Mouse (Mus musculus) embryonic facial prominence, embryonic 11.5 days (tissue): ENCODE measurements around the gene Gabpb2. TPM values are rescaled to one million over a fixed set of nuclear protein-coding genes. Genes with fewer than 3 reads are reported as not detected.
A peak's percentile ranks its signal among the peaks of the same experiment; 100 is the strongest.

ENCODE experiments used
- ATAC-seq: fragments of 200-750 bp; cut with Nextera tagmentation; replicated peaks from 2 replicates; pipeline ENCODE4 v1.8.0; 2017; ENCODE audit warnings: low read depth; ENCODE audit not compliant: insufficient number of reproducible peaks, low FRiP score, low TSS enrichment
- DNase-seq: peaks from one replicate; pipeline ENCODE4 v3.0.0-alpha.2; 2015; ENCODE audit warnings: low spot score
- H3K27ac ChIP-seq: fragments of 300-500 bp; sonication (generic); replicated peaks from 2 replicates; pipeline ENCODE4 v1.5.1; 2014; ENCODE audit warnings: mild to moderate bottlenecking, low read depth, low read length, control low read depth
- H3K27me3 ChIP-seq: fragments of 300-500 bp; sonication (generic); 2 replicates; pipeline ENCODE4 v1.6.1; 2014; ENCODE audit warnings: mild to moderate bottlenecking, low read length, moderate library complexity, mixed read lengths; ENCODE audit not compliant: control insufficient read depth, insufficient read depth
- H3K36me3 ChIP-seq: fragments of 300-500 bp; sonication (generic); replicated peaks from 2 replicates; pipeline ENCODE4 v1.6.1; 2014; ENCODE audit warnings: low read depth, mild to moderate bottlenecking, low read length, moderate library complexity, mixed read lengths; ENCODE audit not compliant: control insufficient read depth, insufficient read depth
- H3K4me1 ChIP-seq: fragments of 300-500 bp; sonication (generic); 2 replicates; pipeline ENCODE4 v1.6.1; 2014; ENCODE audit warnings: low read length, mixed read lengths; ENCODE audit not compliant: control insufficient read depth, insufficient read depth
- H3K4me2 ChIP-seq: fragments of 300-500 bp; sonication (generic); 2 replicates; pipeline ENCODE4 v1.6.1; 2014; ENCODE audit warnings: low read depth, mild to moderate bottlenecking, control low read depth, low read length, moderate library complexity
- H3K4me3 ChIP-seq: fragments of 300-500 bp; sonication (generic); 2 replicates; pipeline ENCODE4 v1.5.1; 2014; ENCODE audit warnings: low read depth, low read length, control low read depth
- H3K9ac ChIP-seq: fragments of 300-500 bp; sonication (generic); replicated peaks from 2 replicates; pipeline ENCODE4 v1.6.1; 2014; ENCODE audit warnings: mild to moderate bottlenecking, control low read depth, low read length
- H3K9me3 ChIP-seq: fragments of 300-500 bp; sonication (generic); replicated peaks from 2 replicates; pipeline ENCODE4 v1.6.1; 2016; ENCODE audit warnings: mild to moderate bottlenecking, low read length, inconsistent platforms, mixed read lengths; ENCODE audit not compliant: control insufficient read depth
- WGBS: fragments of 180-500 bp; shearing (Covaris S2); extraction: QIAGEN DNeasy Blood & Tissue Kit; methylation state at CpG from one replicate; pipeline ENCODE4 v1.1.7; 2014; 5-methylcytosine and 5-hydroxymethylcytosine counted together
- polyA plus RNA-seq: library from polyadenylated mRNA; unstranded; fragments of >200 nt; fragmentation: Nextera tagmentation; extraction: Ambion mirVana; gene quantifications from 2 replicates; pipeline ENCODE4 v1.2.1, GENCODE M21; 2014

Gabpb2 gene
- polyA plus RNA-seq, 1 experiment from 2014 or later: 6.7 TPM

GRCm38 (mm10) chr3:95229781-95230494 lies 12.2 kb upstream of the Gabpb2 start:
- H3K4me2 ChIP-seq: peak overlapping the region; percentile 89
- peak overlapping the region; percentile 82 for H3K9ac ChIP-seq
- no peak for DNase-seq
- WGBS: under 1% methylated on average over 13 of the region's 13 CpGs
- no peaks in the 10 kb centered on the region for H3K9me3 ChIP-seq
- H3K4me3 ChIP-seq: peak overlapping the region; percentile 63
- H3K27ac ChIP-seq: peak overlapping the region; percentile 85
- no peaks in the 10 kb centered on the region for H3K27me3 ChIP-seq
- 0 out of 2 replicates have a peak, but pooled peaks have one; percentile 15 for ATAC-seq
- H3K36me3 ChIP-seq: peaks cover 8% of the 10 kb centered on the region
- peaks cover 4% of the 10 kb centered on the region for H3K4me1 ChIP-seq

GRCm38 (mm10) chr3:95228894-95229780 lies 11.4 kb upstream of the Gabpb2 start:
- ATAC-seq (0 out of 2 replicates have a peak, but pooled peaks have one; percentile 16), DNase-seq (peak; percentile 60)
- 1% methylated on average over 42 of the region's 43 CpGs for WGBS
- H3K27me3 ChIP-seq: no peaks in the 10 kb centered on the region
- H3K4me2 ChIP-seq: peak overlapping the region; percentile 89
- H3K9me3 ChIP-seq: no peaks in the 10 kb centered on the region
- peaks cover 8% of the 10 kb centered on the region for H3K36me3 ChIP-seq
- peak overlapping the region; percentile 63 for H3K4me3 ChIP-seq
- peaks cover 4% of the 10 kb centered on the region for H3K4me1 ChIP-seq
- peak overlapping the region; percentile 82 for H3K9ac ChIP-seq
- peak overlapping the region; percentile 85 for H3K27ac ChIP-seq

GRCm38 (mm10) chr3:95228148-95228893 lies 10.6 kb upstream of the Gabpb2 start, which contains the start of gene Cdc42se1:
Gene Cdc42se1, plus strand, starts transcription at chr3:95228732.
- 1% methylated on average over 64 of the region's 64 CpGs for WGBS
- no peaks in the 10 kb centered on the region for H3K9me3 ChIP-seq
- peak within 1 kb of the TSS; percentile 85 for H3K27ac ChIP-seq
- peak; percentile 92 for DNase-seq
- peak within 1 kb of the TSS; percentile 89 for H3K4me2 ChIP-seq
- H3K4me1 ChIP-seq: peaks cover 4% of the 10 kb centered on the region
- H3K9ac ChIP-seq: peak within 1 kb of the TSS; percentile 82
- H3K4me3 ChIP-seq: peak within 1 kb of the TSS; percentile 63
- peak; percentile 79 for ATAC-seq
- no peaks in the 10 kb centered on the region for H3K27me3 ChIP-seq
- H3K36me3 ChIP-seq: peaks cover 6% of the 10 kb centered on the region

- H3K4me3 ChIP-seq: peak overlapping the region; percentile 63
- ATAC-seq: no peak
- 33% methylated on average over 1 of the region's 1 CpGs for WGBS
- no peak overlapping the region for H3K27ac ChIP-seq
- peak overlapping the region; percentile 54 for H3K9ac ChIP-seq
- peaks cover 4% of the 10 kb centered on the region for H3K36me3 ChIP-seq
- H3K4me1 ChIP-seq: peaks cover 4% of the 10 kb centered on the region
- no peaks in the 10 kb centered on the region for H3K27me3 ChIP-seq
- H3K9me3 ChIP-seq: no peaks in the 10 kb centered on the region
- DNase-seq: no peak
- peak overlapping the region; percentile 89 for H3K4me2 ChIP-seq
These were observed 9.5 kb upstream of the Gabpb2 start for GRCm38 (mm10) chr3:95227214-95227613.

- Histone ChIP-seq H3K4me2 (no peak overlapping the region), H3K9me3 (no peaks in the 10 kb centered on the region), H3K4me1 (no peaks in the 10 kb centered on the region), H3K9ac (no peak overlapping the region; the same call in 1 of the 2 replicates), H3K4me3 (no peak overlapping the region), H3K27me3 (no peaks in the 10 kb centered on the region), H3K36me3 (peaks cover 4% of the 10 kb centered on the region), H3K27ac (no peak overlapping the region)
- WGBS: 34% methylated on average over 6 of the region's 6 CpGs
- DNase-seq (peak; percentile 64), ATAC-seq (no peak)
These were observed 6.6 kb upstream of the Gabpb2 start for GRCm38 (mm10) chr3:95224295-95224694.

GRCm38 (mm10) chr3:95223041-95223440 lies 5.3 kb upstream of the Gabpb2 start:
- Histone ChIP-seq H3K4me1 (no peaks in the 10 kb centered on the region), H3K36me3 (peaks cover 4% of the 10 kb centered on the region), H3K4me3 (no peak overlapping the region), H3K9me3 (no peaks in the 10 kb centered on the region), H3K27ac (no peak overlapping the region), H3K4me2 (no peak overlapping the region), H3K27me3 (no peaks in the 10 kb centered on the region), H3K9ac (no peak overlapping the region)
- no peak for ATAC-seq
- WGBS: 93% methylated on average over 2 of the region's 2 CpGs
- no peak for DNase-seq

GRCm38 (mm10) chr3:95218466-95219137 lies 886 bp upstream of the Gabpb2 start:
- DNase-seq: no peak
- Histone ChIP-seq H3K9ac (peak overlapping the region; percentile 88), H3K27me3 (no peaks in the 10 kb centered on the region)

More at GRCm38 (mm10) chr3:95218466-95219137, 886 bp upstream of the Gabpb2 start:
- Histone ChIP-seq H3K36me3 (no peaks in the 10 kb centered on the region; the same call in none of the 2 replicates), H3K27ac (peak overlapping the region; percentile 96; the same call in 1 of the 2 replicates), H3K4me1 (no peaks in the 10 kb centered on the region), H3K4me3 (peak overlapping the region; percentile 70), H3K9me3 (no peaks in the 10 kb centered on the region), H3K4me2 (peak overlapping the region; percentile 43)
- ATAC-seq: no peak
- 76% methylated on average over 6 of the region's 6 CpGs for WGBS
